Mouse (Mus musculus) heart, embryonic 14.5 days (tissue): Measurements from ENCODE around the gene Spred3. TPM values are rescaled to one million over a fixed set of nuclear protein-coding genes. Genes with fewer than 3 reads are reported as not detected.
"Not testable (repeated sequence)": the region's sequence is repeated elsewhere in the genome, so short reads cannot be mapped to it uniquely, and the experiment has no call there.

ENCODE experiments used
- ATAC-seq: fragments of 200-750 bp; cut with Nextera tagmentation; 2 replicates; pipeline ENCODE4 v1.8.0; 2017; ENCODE audit warnings: low read depth, moderate TSS enrichment; ENCODE audit not compliant: insufficient number of reproducible peaks, insufficient read depth, low FRiP score
- H3K27ac ChIP-seq, 2 experiments: fragments of 200-500 bp in 1 of 2; fragments of 300-500 bp in 1 of 2; sonication (generic) in 1 of 2; replicated peaks in 1 of 2; 2 replicates each; pipeline ENCODE4 v1.5.1; 2012 to 2014; ENCODE audit warnings: low read depth in 2 of 2, low read length in 2 of 2, control low read depth in 1 of 2, mild to moderate bottlenecking in 1 of 2, mixed read lengths in 1 of 2; ENCODE audit not compliant: control insufficient read depth in 1 of 2, insufficient read depth in 1 of 2
- H3K27me3 ChIP-seq: fragments of 300-500 bp; sonication (generic); 2 replicates; pipeline ENCODE4 v1.6.1; 2014; ENCODE audit warnings: mild to moderate bottlenecking, low read length, control low read depth; ENCODE audit not compliant: control insufficient read depth, insufficient read depth
- H3K36me3 ChIP-seq: fragments of 300-500 bp; sonication (generic); 2 replicates; pipeline ENCODE4 v1.6.1; 2014; ENCODE audit warnings: mild to moderate bottlenecking, control low read depth, low read length, mixed read lengths; ENCODE audit not compliant: control insufficient read depth, insufficient read depth
- H3K4me1 ChIP-seq, 2 experiments: fragments of 200-500 bp in 1 of 2; fragments of 300-500 bp in 1 of 2; sonication (generic) in 1 of 2; 2 replicates each; pipeline ENCODE4 v1.6.1; 2012 to 2014; ENCODE audit warnings: low read length in 2 of 2, control low read depth in 1 of 2, mixed read lengths in 1 of 2; ENCODE audit not compliant: control insufficient read depth in 2 of 2, insufficient read depth in 2 of 2
- H3K4me2 ChIP-seq: fragments of 300-500 bp; sonication (generic); 2 replicates; pipeline ENCODE4 v1.6.1; 2014; ENCODE audit warnings: mild to moderate bottlenecking, low read length
- H3K4me3 ChIP-seq, 2 experiments: fragments of 200-500 bp in 1 of 2; fragments of 300-500 bp in 1 of 2; sonication (generic) in 1 of 2; 2 replicates each; pipeline ENCODE4 v1.5.1; 2012 to 2014; ENCODE audit warnings: low read length in 2 of 2, mild to moderate bottlenecking in 2 of 2, control low read depth in 1 of 2, low read depth in 1 of 2, moderate library complexity in 1 of 2; ENCODE audit not compliant: control insufficient read depth in 1 of 2, insufficient read depth in 1 of 2
- H3K9ac ChIP-seq: fragments of 300-500 bp; sonication (generic); 2 replicates; pipeline ENCODE4 v1.6.1; 2014; ENCODE audit warnings: mild to moderate bottlenecking, low read length
- H3K9me3 ChIP-seq: fragments of 300-500 bp; sonication (generic); 2 replicates; pipeline ENCODE4 v1.6.1; 2016; ENCODE audit warnings: low read length, control low read depth; ENCODE audit not compliant: control insufficient read depth
- WGBS: fragments of 180-500 bp; shearing (Covaris S2); extraction: QIAGEN DNeasy Blood & Tissue Kit; methylation state at CpG from one replicate; pipeline ENCODE4 v1.1.7; 2014; 5-methylcytosine and 5-hydroxymethylcytosine counted together
- polyA plus RNA-seq: library from polyadenylated mRNA; unstranded; fragments of >200 nt; fragmentation: Nextera tagmentation; extraction: Ambion mirVana; gene quantifications from 2 replicates; pipeline ENCODE4 v1.2.1, GENCODE M21; 2014

The Spred3 gene
- polyA plus RNA-seq = 1.3 and 1.6 TPM in 2 replicates

DNA sequence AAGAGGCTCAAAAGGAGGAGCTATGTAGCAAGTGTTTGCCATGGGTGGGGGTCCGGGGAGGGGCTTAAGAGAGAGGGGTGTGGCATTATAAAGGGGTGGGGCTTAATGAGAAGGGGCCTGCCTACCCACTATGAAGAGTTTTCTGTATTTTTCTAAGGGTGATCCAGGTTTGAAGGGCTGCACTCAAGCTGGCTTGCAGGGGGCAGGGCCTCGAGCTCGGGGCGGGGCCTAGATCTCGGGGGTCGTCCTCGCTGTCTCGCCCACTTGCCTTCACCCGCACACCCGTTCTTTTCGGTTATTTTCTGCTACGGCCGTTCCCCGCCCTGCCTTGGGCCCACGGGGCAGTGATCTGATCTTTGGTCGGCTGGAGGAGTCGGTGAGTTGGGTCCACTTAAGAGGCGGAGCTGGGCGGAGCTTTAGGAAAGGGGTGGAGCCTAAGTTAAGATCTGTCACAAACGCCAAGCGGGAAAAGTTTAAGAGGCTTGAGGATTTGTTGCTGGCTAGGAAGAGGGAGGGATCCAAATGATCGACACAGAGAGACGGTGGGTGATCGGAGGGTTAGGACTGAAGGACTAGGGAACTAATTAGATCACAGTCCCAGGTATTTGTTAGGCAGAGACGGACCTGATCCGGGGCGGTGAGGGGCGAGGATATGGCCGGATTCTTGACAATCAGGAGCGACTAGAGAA, at the start of gene Spred3, which contains the start of gene Ggn:
TSS of gene Spred3 (minus strand) at position 346 of the 689 bp plus-strand sequence.
TSS of gene Ggn (plus strand) at position 145 of the 689 bp plus-strand sequence.
- Histone ChIP-seq H3K4me2 (peak within 1 kb of the TSS; percentile 82), H3K36me3 (peaks cover 27% of the 10 kb centered on the region), H3K9ac (peak within 1 kb of the TSS; percentile 71), H3K27me3 (peaks cover 46% of the 10 kb centered on the region), H3K4me1 (peaks cover 21 to 30% of the 10 kb centered on the region in 2 experiments; a peak in 3 of 4 replicates), H3K27ac (peak within 1 kb of the TSS; percentile 52 to 63), H3K9me3 (no peaks in the 10 kb centered on the region), H3K4me3 (peak within 1 kb of the TSS; percentile 60 to 68)
- ATAC-seq = peak; percentile 20; the same call in 1 of the 2 replicates
- whole genome bisulfite sequencing = 1% methylated on average over 30 of the region's 30 CpGs

DNA sequence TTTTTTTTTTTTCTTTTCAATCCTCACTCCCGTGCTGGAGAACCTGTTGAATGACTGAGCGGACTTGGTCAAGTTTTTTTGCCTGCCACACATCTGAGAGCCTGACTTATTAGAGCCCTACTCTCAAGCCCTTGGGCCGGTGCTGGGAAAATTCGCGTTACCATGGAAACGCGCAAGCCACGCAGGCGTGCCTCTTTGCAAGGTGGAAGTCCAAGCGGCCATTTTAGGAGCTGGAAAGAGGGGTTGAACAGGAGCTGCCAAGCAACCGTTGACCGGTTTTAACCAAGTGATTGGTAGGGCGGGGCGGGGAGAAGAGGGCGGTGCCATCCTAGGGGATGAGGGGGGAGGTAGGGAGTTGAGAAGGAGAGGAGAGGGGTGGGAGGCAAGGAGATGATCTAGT, 44.6 kb upstream of the Spred3 start:
- no peak overlapping the region for H3K4me3 ChIP-seq
- peaks cover 23% of the 10 kb centered on the region for H3K9me3 ChIP-seq
- no peak overlapping the region for H3K27ac ChIP-seq
- peaks cover 4 to 5% of the 10 kb centered on the region in 2 experiments; a peak in 1 of 4 replicates for H3K4me1 ChIP-seq
- 45% methylated on average over 15 of the region's 15 CpGs for WGBS
- no peak overlapping the region for H3K4me2 ChIP-seq
- no peaks in the 10 kb centered on the region for H3K36me3 ChIP-seq
- no peak overlapping the region for H3K9ac ChIP-seq
- peaks cover 8% of the 10 kb centered on the region; the same call in 1 of the 2 replicates for H3K27me3 ChIP-seq
- ATAC-seq = no peak

DNA sequence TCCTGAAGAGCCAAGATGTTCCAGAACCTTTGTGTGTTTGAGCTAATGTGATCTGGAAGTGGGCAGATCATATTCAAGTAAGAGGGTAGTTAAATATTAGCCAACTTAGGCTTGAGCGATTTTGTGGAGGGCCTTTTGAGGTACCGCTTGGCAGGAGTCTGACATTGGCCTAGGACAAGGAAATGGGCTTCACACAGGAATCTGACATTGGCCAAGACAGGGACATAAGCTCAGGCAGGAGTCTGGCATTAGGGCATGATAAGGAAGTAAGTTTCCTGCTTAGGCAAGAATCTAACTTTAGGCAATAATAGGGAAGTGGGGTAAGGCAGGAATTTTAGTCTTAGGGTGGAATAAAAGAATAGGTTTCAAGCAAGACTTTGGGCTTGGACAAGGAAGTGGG, 44.0 kb upstream of the Spred3 start:
- Histone ChIP-seq H3K4me3 (no peak overlapping the region), H3K9ac (no peak overlapping the region), H3K4me1 (peaks cover 4 to 5% of the 10 kb centered on the region in 2 experiments; a peak in 1 of 4 replicates), H3K4me2 (no peak overlapping the region), H3K36me3 (no peaks in the 10 kb centered on the region), H3K27ac (no peak overlapping the region), H3K9me3 (peaks cover 18% of the 10 kb centered on the region), H3K27me3 (peaks cover 8% of the 10 kb centered on the region; the same call in 1 of the 2 replicates)
- WGBS = 54% methylated on average over 2 of the region's 2 CpGs
- no peak for ATAC-seq

DNA sequence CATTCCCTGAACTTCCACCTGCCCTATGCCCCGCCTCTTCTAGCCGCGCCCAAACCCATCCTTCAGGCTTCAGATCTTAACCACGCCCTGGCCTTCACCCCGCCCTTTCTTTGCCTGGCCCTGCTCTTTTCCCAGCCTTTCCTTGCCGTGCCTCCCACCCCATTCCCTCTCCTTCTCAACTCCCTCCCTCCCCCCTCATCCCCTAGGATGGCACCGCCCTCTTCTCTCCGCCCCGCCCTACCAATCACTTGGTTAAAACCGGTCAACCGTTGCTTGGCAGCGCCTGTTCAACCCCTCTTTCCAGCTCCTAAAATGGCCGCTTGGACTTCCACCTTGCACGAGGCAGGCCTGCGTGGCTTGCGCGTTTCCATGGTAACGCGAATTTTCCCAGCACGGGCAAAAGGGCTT, 43.5 kb upstream of the Spred3 start, which contains the start of gene Catsperg1:
TSS of gene Catsperg1 (minus strand) at position 361 of the 408 bp plus-strand sequence.
- Histone ChIP-seq H3K36me3 (no peaks in the 10 kb centered on the region), H3K27me3 (peaks cover 8% of the 10 kb centered on the region; the same call in 1 of the 2 replicates), H3K9me3 (peaks cover 18% of the 10 kb centered on the region), H3K4me1 (peaks cover 4 to 5% of the 10 kb centered on the region in 2 experiments; a peak in 1 of 4 replicates), H3K27ac (no peak within 1 kb of the TSS), H3K9ac (no peak within 1 kb of the TSS), H3K4me2 (0 out of 2 replicates have a peak within 1 kb of the TSS, but pooled peaks have one; percentile 11), H3K4me3 (no peak within 1 kb of the TSS)
- WGBS = 8% methylated on average over 20 of the region's 20 CpGs
- no peak for ATAC-seq

DNA sequence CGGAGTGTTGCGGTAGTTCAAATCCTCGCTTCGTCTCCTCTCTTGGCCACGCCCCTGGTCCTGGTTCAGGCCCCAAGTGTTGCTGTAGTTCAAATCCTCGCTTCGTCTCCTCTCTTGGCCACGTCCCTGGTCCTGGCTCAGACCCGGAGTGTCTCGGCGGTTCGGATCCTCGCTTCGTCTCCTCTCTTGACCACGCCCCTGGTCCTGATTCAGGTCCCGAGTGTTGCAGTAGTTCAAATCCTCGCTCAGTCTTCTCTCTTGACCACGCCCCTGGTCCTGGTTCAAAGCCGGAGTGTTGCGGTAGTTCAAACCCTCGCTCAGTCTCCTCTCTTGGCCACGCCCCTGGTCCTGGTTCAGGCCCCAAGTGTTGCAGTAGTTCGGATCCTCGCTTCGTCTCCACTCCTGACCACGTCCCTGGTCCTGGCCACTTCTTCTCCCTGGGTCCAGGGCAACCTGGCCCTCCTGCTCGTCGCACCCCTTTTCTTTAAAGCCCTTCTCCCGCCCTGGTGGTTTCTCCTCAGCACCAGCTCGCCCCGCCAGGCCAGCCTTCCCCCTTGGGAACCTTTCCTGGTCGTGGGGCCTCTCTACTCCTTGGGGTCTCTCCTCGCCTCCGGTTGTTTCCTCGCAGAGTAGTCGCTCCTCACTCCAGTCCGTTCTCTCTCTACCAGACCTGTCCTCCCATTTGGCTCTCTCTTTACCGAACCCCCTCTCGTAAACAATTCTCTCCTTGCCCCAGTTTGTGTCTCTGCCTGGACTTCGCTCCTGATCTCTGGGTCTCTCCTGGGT, 42.8 kb upstream of the Spred3 start:
- H3K9me3 ChIP-seq = peaks cover 18% of the 10 kb centered on the region
- not testable (repeated sequence) for H3K4me1 ChIP-seq, H3K36me3 ChIP-seq, H3K27ac ChIP-seq, H3K9ac ChIP-seq, ATAC-seq, H3K4me3 ChIP-seq, H3K27me3 ChIP-seq
- 16% methylated on average over 40 of the region's 40 CpGs for WGBS
- H3K4me2 ChIP-seq = 0 out of 2 replicates have a peak overlapping the region, but pooled peaks have one; percentile 11

DNA sequence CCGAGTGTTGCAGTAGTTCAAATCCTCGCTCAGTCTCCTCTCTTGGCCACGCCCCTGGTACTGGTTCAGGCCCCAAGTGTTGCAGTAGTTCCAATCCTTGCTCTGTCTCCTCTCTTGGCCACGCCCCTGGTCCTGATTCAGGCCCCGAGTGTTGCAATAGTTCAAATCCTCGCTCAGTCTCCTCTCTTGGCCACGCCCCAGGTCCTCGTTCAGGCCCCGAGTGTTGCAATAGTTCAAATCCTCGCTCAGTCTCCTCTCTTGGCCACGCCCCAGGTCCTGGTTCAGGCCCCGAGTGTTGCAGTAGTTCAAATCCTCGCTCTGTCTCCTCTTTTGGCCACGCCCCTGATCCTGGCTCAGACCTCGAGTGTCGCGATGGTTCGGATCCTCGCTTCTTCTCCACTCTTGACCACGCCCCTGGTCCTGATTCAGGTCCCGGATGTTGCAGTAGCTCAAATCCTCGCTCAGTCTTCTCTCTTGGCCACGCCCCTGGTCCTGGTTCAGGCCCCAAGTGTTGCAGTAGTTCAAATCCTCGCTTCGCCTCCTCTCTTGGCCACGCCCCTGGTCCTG, 42.1 kb upstream of the Spred3 start:
- Histone ChIP-seq H3K4me2 (peak overlapping the region; percentile 58), H3K27ac (no peak overlapping the region), H3K27me3 (peaks cover 8% of the 10 kb centered on the region; the same call in 1 of the 2 replicates), H3K4me3 (peak overlapping the region; percentile 44 to 59; a peak in 2 of 4 replicates), H3K9me3 (peaks cover 14% of the 10 kb centered on the region; the same call in 1 of the 2 replicates), H3K36me3 (no peaks in the 10 kb centered on the region), H3K9ac (no peak overlapping the region), H3K4me1 (peaks cover 4 to 5% of the 10 kb centered on the region in 2 experiments; a peak in 1 of 4 replicates)
- 14% methylated on average over 26 of the region's 26 CpGs for WGBS
- ATAC-seq = no peak
